Mouse (Mus musculus): ENCODE results near the gene Cyfip2. TPM values are rescaled to one million over a fixed set of nuclear protein-coding genes. Genes with fewer than 3 reads are reported as not detected.

Gene Cyfip2
- polyA plus RNA-seq (2015; fragmentation: Illumina TruSeq; extraction: RNeasy Lipid Tissue Mini Kit (QIAGEN cat#74804); ENCODE audit: low read depth, low replicate concordance) = 353 TPM

GRCm38 (mm10) chr11:46312523-46313035 lies at the start of gene Cyfip2:
Cyfip2 (minus strand) TSS chr11:46312859.

GRCm38 (mm10) chr11:46235334-46235733 lies 77.3 kb downstream of the Cyfip2 start, which contains the start of gene Fndc9:
Fndc9 (plus strand) TSS chr11:46235531.

GRCm38 (mm10) chr11:46165866-46166585 lies 146.6 kb downstream of the Cyfip2 start, which contains the start of gene Nipal4:
Nipal4 (minus strand) TSS chr11:46166508.

Other genes with a start within 250 kb of the Cyfip2 start
- gene Nipal4, start 146.4 kb downstream of the Cyfip2 start, polyA plus RNA-seq (2015; fragmentation: Illumina TruSeq; extraction: RNeasy Lipid Tissue Mini Kit (QIAGEN cat#74804); ENCODE audit: low read depth, low replicate concordance) = 4.3 TPM
- 3.2 TPM for gene Fndc9, start 77.3 kb downstream of the Cyfip2 start, polyA plus RNA-seq (2015; fragmentation: Illumina TruSeq; extraction: RNeasy Lipid Tissue Mini Kit (QIAGEN cat#74804); ENCODE audit: low read depth, low replicate concordance)
- gene Itk, start 76.7 kb upstream of the Cyfip2 start, polyA plus RNA-seq (2015; fragmentation: Illumina TruSeq; extraction: RNeasy Lipid Tissue Mini Kit (QIAGEN cat#74804); ENCODE audit: low read depth, low replicate concordance) = 0.15 TPM
- gene Fam71b, start 83.7 kb upstream of the Cyfip2 start, polyA plus RNA-seq (2015; fragmentation: Illumina TruSeq; extraction: RNeasy Lipid Tissue Mini Kit (QIAGEN cat#74804); ENCODE audit: low read depth, low replicate concordance) = not detected
- gene Med7, start 124.1 kb upstream of the Cyfip2 start, polyA plus RNA-seq (2015; fragmentation: Illumina TruSeq; extraction: RNeasy Lipid Tissue Mini Kit (QIAGEN cat#74804); ENCODE audit: low read depth, low replicate concordance) = 52.7 TPM
- gene Havcr2, start 142.1 kb upstream of the Cyfip2 start, polyA plus RNA-seq (2015; fragmentation: Illumina TruSeq; extraction: RNeasy Lipid Tissue Mini Kit (QIAGEN cat#74804); ENCODE audit: low read depth, low replicate concordance) = 2.5 TPM
- gene Gm12169, start 211.4 kb upstream of the Cyfip2 start, polyA plus RNA-seq (2015; fragmentation: Illumina TruSeq; extraction: RNeasy Lipid Tissue Mini Kit (QIAGEN cat#74804); ENCODE audit: low read depth, low replicate concordance) = not detected

Data from brain, adult 10 weeks (tissue).